In the genomic region with DNA sequence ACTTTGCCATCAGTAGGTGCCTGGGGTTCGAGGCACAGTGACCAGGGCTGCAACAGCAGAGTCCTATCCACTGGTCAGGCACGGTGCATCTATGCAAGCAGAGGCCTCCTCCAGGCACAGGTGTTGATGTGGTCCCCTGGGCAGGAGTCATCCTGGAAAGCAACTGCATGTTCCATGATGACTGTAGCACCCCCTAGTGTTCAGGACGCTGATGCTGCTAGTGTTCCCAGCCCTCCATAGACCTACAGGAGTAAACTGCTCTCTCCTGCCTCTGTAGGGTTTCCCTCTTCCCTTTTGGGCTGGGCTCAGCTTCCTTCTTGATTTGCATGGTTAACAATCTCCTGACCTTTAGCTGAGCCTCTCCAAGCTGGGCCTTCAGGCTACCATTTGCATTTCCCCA, we compare ENCODE assay signal across 9 mouse cellular contexts.
DNase-seq lines count a peak whose midpoint lies in the region; ATAC-seq lines count a peak whose summit lies in the region.
"Had no signal": no experiment of that assay in that cellular context is flagged by ENCODE, and none has a peak within 500 bp of the region (broad histone marks: within the 10 kb centered on the region; RNA-seq: fewer than 3 reads in every experiment).

No protein-coding gene starts in this region.

- no peaks in the 10 kb centered on the region for H3K4me1 ChIP-seq in neural tube, embryonic 15.5 days
- H3K4me1 ChIP-seq in liver, embryonic 13.5 days (replicated peaks): no peaks in the 10 kb centered on the region

- no peaks in the 10 kb centered on the region for H3K27me3 ChIP-seq in neural tube, embryonic 15.5 days (replicated peaks)
- H3K27me3 ChIP-seq in liver, embryonic 13.5 days: no peaks in the 10 kb centered on the region

- DNase-seq in neural tube, embryonic 10.5 days (ENCODE audit: extremely low spot score, low spot score): peak; percentile 41
- DNase-seq in cerebellum, adult 11-12 months: peak; percentile 9
- DNase-seq in kidney, postnatal 10 days: peak; percentile 74
- peak; percentile 6 for DNase-seq in liver, embryonic 13.5 days
- DNase-seq in right cerebral cortex, adult 18-20 months: peak; percentile 61

- no peaks in the 10 kb centered on the region for H3K9me3 ChIP-seq in neural tube, embryonic 15.5 days (replicated peaks)
- H3K9me3 ChIP-seq in liver, embryonic 13.5 days (replicated peaks): no peaks in the 10 kb centered on the region

- 28% methylated on average over 3 of the region's 3 CpGs for WGBS in neural tube, embryonic 15.5 days
- WGBS in liver, embryonic 13.5 days (ENCODE audit: insufficient replicate concordance): 38% methylated on average over 3 of the region's 3 CpGs

- H3K36me3 ChIP-seq in neural tube, embryonic 15.5 days: no peaks in the 10 kb centered on the region
- H3K36me3 ChIP-seq in liver, embryonic 13.5 days: peaks cover 3% of the 10 kb centered on the region; the same call in 1 of the 2 replicates

- H3K4me2 ChIP-seq in neural tube, embryonic 15.5 days: no peak overlapping the region
- H3K4me2 ChIP-seq in liver, embryonic 13.5 days: no peak overlapping the region

- H3K27ac ChIP-seq in neural tube, embryonic 15.5 days (replicated peaks): no peak overlapping the region
- H3K27ac ChIP-seq in liver, embryonic 13.5 days: no peak overlapping the region
- H3K27ac ChIP-seq: macrophage had no signal

- no peak overlapping the region for H3K9ac ChIP-seq in neural tube, embryonic 15.5 days (replicated peaks)
- no peak overlapping the region for H3K9ac ChIP-seq in liver, embryonic 13.5 days

- ATAC-seq in neural tube, embryonic 15.5 days (ENCODE audit: low FRiP score): no peak
- ATAC-seq in frontal cortex, adult (ENCODE audit: low TSS enrichment): peak; percentile 93
- ATAC-seq in liver, embryonic 13.5 days (ENCODE audit: low read depth): no peak
- ATAC-seq in monocyte, adult 5-6 weeks (replicated peaks; ENCODE audit: insufficient number of reproducible peaks, low FRiP score, low TSS enrichment, poor library complexity, severe bottlenecking): no peak

- no peak overlapping the region for H3K4me3 ChIP-seq in neural tube, embryonic 15.5 days (replicated peaks)
- no peak overlapping the region for H3K4me3 ChIP-seq in liver, embryonic 13.5 days (replicated peaks)

Comparison
In these comparisons a context has a peak if more than half of its experiments do, and no peak if none do; other contexts are left out.
1. DNase-seq: peak in every context shown above with its lines; median percentile 74 in kidney, postnatal 10 days; 61 in right cerebral cortex, adult 18-20 months; 41 in neural tube, embryonic 10.5 days; 9 in cerebellum, adult 11-12 months; 6 in liver, embryonic 13.5 days.